Mouse (Mus musculus): ENCODE results near the gene Grasp.
A peak's percentile ranks its signal among the peaks of the same experiment; 100 is the strongest.

Grasp gene

GRCm38 (mm10) chr15:101194951-101195823, 28.8 kb upstream of the Grasp start:
- no peak for DNase-seq (ENCODE audit: low spot score in 2 of 2)

GRCm38 (mm10) chr15:101196079-101196795, 27.8 kb upstream of the Grasp start:
- DNase-seq (ENCODE audit: low spot score in 2 of 2) = no peak

- DNase-seq (ENCODE audit: low spot score in 2 of 2) = no peak
Observed at GRCm38 (mm10) chr15:101196961-101197360, 27.0 kb upstream of the Grasp start.

- DNase-seq (ENCODE audit: low spot score in 2 of 2) = no peak
Observed at GRCm38 (mm10) chr15:101197497-101198179, 26.4 kb upstream of the Grasp start.

GRCm38 (mm10) chr15:101198218-101198617, 25.8 kb upstream of the Grasp start:
- peak in 1 of 2 experiments; percentile 69 for DNase-seq (ENCODE audit: low spot score in 2 of 2)

- DNase-seq (ENCODE audit: low spot score in 2 of 2) = no peak
Observed at GRCm38 (mm10) chr15:101198850-101199249, 25.1 kb upstream of the Grasp start.

GRCm38 (mm10) chr15:101200777-101201295, 23.2 kb upstream of the Grasp start:
- DNase-seq (ENCODE audit: low spot score in 2 of 2) = no peak

GRCm38 (mm10) chr15:101201414-101201813, 22.6 kb upstream of the Grasp start:
- DNase-seq (ENCODE audit: low spot score in 2 of 2) = no peak

GRCm38 (mm10) chr15:101203673-101204072, 20.3 kb upstream of the Grasp start:
- DNase-seq (ENCODE audit: low spot score in 2 of 2) = no peak

- no peak for DNase-seq (ENCODE audit: low spot score in 2 of 2)
Observed at GRCm38 (mm10) chr15:101204781-101205180, 19.2 kb upstream of the Grasp start.

- peak in 1 of 2 experiments; percentile 65 for DNase-seq (ENCODE audit: low spot score in 2 of 2)
Observed at GRCm38 (mm10) chr15:101210228-101210627, 13.8 kb upstream of the Grasp start.

GRCm38 (mm10) chr15:101210998-101211613, 12.9 kb upstream of the Grasp start:
- DNase-seq (ENCODE audit: low spot score in 2 of 2) = no peak

- no peak for DNase-seq (ENCODE audit: low spot score in 2 of 2)
Observed at GRCm38 (mm10) chr15:101212435-101212834, 11.6 kb upstream of the Grasp start.

- DNase-seq (ENCODE audit: low spot score in 2 of 2) = no peak
Observed at GRCm38 (mm10) chr15:101215136-101215535, 8.9 kb upstream of the Grasp start.

- DNase-seq (ENCODE audit: low spot score in 2 of 2) = no peak
Observed at GRCm38 (mm10) chr15:101216036-101216435, 8.0 kb upstream of the Grasp start.

- DNase-seq (ENCODE audit: low spot score in 2 of 2) = no peak
Observed at GRCm38 (mm10) chr15:101220905-101221297, 3.1 kb upstream of the Grasp start.

GRCm38 (mm10) chr15:101221298-101222104, 2.5 kb upstream of the Grasp start:
- peak; percentile 73 to 95 for DNase-seq (ENCODE audit: low spot score in 2 of 2)

- peak in 1 of 2 experiments; percentile 64 for DNase-seq (ENCODE audit: low spot score in 2 of 2)
Observed at GRCm38 (mm10) chr15:101222897-101223482, 998 bp upstream of the Grasp start.

- DNase-seq (ENCODE audit: low spot score in 2 of 2) = no peak
Observed at GRCm38 (mm10) chr15:101223596-101223995, 392 bp upstream of the Grasp start.

GRCm38 (mm10) chr15:101224977-101225376, 989 bp downstream of the Grasp start:
- DNase-seq (ENCODE audit: low spot score in 2 of 2) = no peak

Measured in left cerebral cortex, adult 9 months (tissue).